Mouse (Mus musculus) sigmoid colon, adult 10 weeks (tissue): ENCODE data around the gene Epha3. TPM values are rescaled to one million over a fixed set of nuclear protein-coding genes. Genes with fewer than 3 reads are reported as not detected.

ENCODE experiments used
- polyA plus RNA-seq: library from polyadenylated mRNA; stranded (reverse); fragments of 350-450 nt; fragmentation: Illumina TruSeq; extraction: RNeasy Lipid Tissue Mini Kit (QIAGEN cat#74804); gene quantifications from one replicate; pipeline ENCODE4 v1.2.3, GENCODE M21; 2014; ENCODE audit warnings: low read depth, low replicate concordance

Gene Epha3
- polyA plus RNA-seq = 1.8 TPM

DNA sequence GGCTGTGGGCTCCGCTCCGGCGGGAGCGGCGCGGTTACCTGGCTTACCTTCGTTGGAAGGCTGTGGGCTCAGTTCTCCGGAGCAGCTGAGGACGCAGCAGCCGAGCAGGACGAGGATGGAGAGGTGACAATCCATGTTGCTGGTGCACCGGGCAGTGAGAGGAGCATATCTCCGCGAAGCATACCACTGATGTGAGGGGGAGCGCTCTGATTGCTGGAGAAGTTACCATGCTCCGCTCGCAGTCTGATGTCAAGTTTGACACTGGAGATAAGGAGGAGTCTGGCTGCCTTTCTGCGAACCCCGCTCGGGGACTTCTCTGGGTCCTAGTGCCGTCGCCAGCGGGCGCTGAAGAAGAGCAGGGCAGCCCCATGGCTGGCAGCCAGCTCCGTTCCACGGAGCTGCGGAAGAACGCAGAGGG lies at the start of gene Epha3:
Gene Epha3, minus strand, starts transcription at position 263 of the 418 bp plus-strand sequence.

